Mouse (Mus musculus) CH12.LX (cell line): ENCODE data around the gene Gm49318. TPM values are rescaled to one million over a fixed set of nuclear protein-coding genes. Genes with fewer than 3 reads are reported as not detected.

Experiments used
- DNase-seq: peaks from one replicate; pipeline ENCODE4 v3.0.0-alpha.2; 2013; ENCODE audit errors: extremely low read depth
- H3K27ac ChIP-seq: 2 replicates; pipeline ENCODE4 v1.5.1; 2012; ENCODE audit warnings: low read depth, mild to moderate bottlenecking, control low read depth, moderate library complexity; ENCODE audit not compliant: insufficient read depth
- H3K27me3 ChIP-seq: replicated peaks from 2 replicates; pipeline ENCODE3; 2012; ENCODE audit warnings: inconsistent platforms
- H3K36me3 ChIP-seq, 2 experiments: replicated peaks in 1 of 2; 2 replicates each; pipeline versions ENCODE3 to v1.6.1; 2012; ENCODE audit warnings: inconsistent platforms in 1 of 2, low read length in 1 of 2, mild to moderate bottlenecking in 1 of 2, mixed read lengths in 1 of 2, moderate library complexity in 1 of 2; ENCODE audit not compliant: control insufficient read depth in 1 of 2, insufficient read depth in 1 of 2
- H3K4me1 ChIP-seq, 2 experiments: 2 replicates each; pipeline ENCODE4 v1.6.1; 2012; ENCODE audit warnings: inconsistent platforms in 1 of 2, moderate library complexity in 1 of 2; ENCODE audit not compliant: insufficient read depth in 2 of 2, control insufficient read depth in 1 of 2
- H3K4me2 ChIP-seq: 2 replicates; pipeline ENCODE4 v1.6.1; 2012; ENCODE audit warnings: low read depth, mild to moderate bottlenecking, control low read depth; ENCODE audit not compliant: poor library complexity, insufficient read depth, severe bottlenecking
- H3K4me3 ChIP-seq, 3 experiments: fragments of 150-350 bp in 1 of 3; sonication (generic) in 1 of 3; replicated peaks in 1 of 3; 2 replicates each; pipeline versions ENCODE3 to v1.5.1; 2011 to 2012; ENCODE audit warnings: low read depth in 2 of 3, low read length in 2 of 3, mild to moderate bottlenecking in 2 of 3, moderate library complexity in 2 of 3, control low read depth in 1 of 3, improper control_type of control experiment in 1 of 3, inconsistent platforms in 1 of 3, mixed read lengths in 1 of 3; ENCODE audit not compliant: poor library complexity in 1 of 3
- H3K79me2 ChIP-seq: replicated peaks from 2 replicates; pipeline ENCODE4 v1.6.1; 2012; ENCODE audit warnings: mild to moderate bottlenecking, moderate library complexity; ENCODE audit not compliant: control insufficient read depth, poor library complexity, insufficient read depth, severe bottlenecking; ENCODE audit errors: extremely low read depth
- H3K9ac ChIP-seq: 2 replicates; pipeline ENCODE4 v1.6.1; 2012; ENCODE audit warnings: low read depth, mild to moderate bottlenecking, control low read depth, moderate library complexity; ENCODE audit not compliant: insufficient read depth
- H3K9me3 ChIP-seq: replicated peaks from 2 replicates; pipeline ENCODE3; 2012; ENCODE audit warnings: low read length, inconsistent platforms, mixed read lengths
- BHLHE40 ChIP-seq: IDR thresholded peaks from 2 replicates; pipeline ENCODE4 v1.6.1; 2011; ENCODE audit warnings: mild to moderate bottlenecking, low read depth, low read length, improper control_type of control experiment
- CHD2 ChIP-seq: IDR thresholded peaks from 2 replicates; pipeline ENCODE4 v1.6.1; 2011; ENCODE audit warnings: low read length, improper control_type of control experiment
- CTCF ChIP-seq, 2 experiments: IDR thresholded peaks in 1 of 2; conservative IDR thresholded peaks in 1 of 2; 2 replicates each; pipeline ENCODE4 v1.5.1; 2011 to 2012; ENCODE audit warnings: low read depth in 2 of 2, low read length in 2 of 2, improper control_type of control experiment in 1 of 2, inconsistent platforms in 1 of 2, mild to moderate bottlenecking in 1 of 2, moderate library complexity in 1 of 2
- E2F4 ChIP-seq: IDR thresholded peaks from 2 replicates; pipeline ENCODE4 v1.6.1; 2011; ENCODE audit warnings: low read depth, low read length, improper control_type of control experiment; ENCODE audit not compliant: insufficient replicate concordance
- ELF1 ChIP-seq: IDR thresholded peaks from 2 replicates; pipeline ENCODE4 v1.6.1; 2014; ENCODE audit warnings: low read depth, mild to moderate bottlenecking, inconsistent platforms, low read length, improper control_type of control experiment
- ETS1 ChIP-seq: conservative IDR thresholded peaks from 2 replicates; pipeline ENCODE4 v1.6.1; 2012; ENCODE audit warnings: low read depth, mild to moderate bottlenecking, inconsistent platforms, low read length, improper control_type of control experiment, moderate library complexity
- HCFC1 ChIP-seq: IDR thresholded peaks from 2 replicates; pipeline ENCODE4 v1.6.1; 2012; ENCODE audit warnings: low read depth, mild to moderate bottlenecking, inconsistent platforms, low read length, improper control_type of control experiment
- IRF4 ChIP-seq: IDR thresholded peaks from 2 replicates; pipeline ENCODE4 v1.6.1; 2014; ENCODE audit warnings: low read depth, mild to moderate bottlenecking, inconsistent platforms, low read length, improper control_type of control experiment
- JUN ChIP-seq: IDR thresholded peaks from 2 replicates; pipeline ENCODE4 v1.6.1; 2011; ENCODE audit warnings: low read depth, mild to moderate bottlenecking, low read length, improper control_type of control experiment, moderate library complexity; ENCODE audit not compliant: insufficient read depth
- MAX ChIP-seq: IDR thresholded peaks from 2 replicates; pipeline ENCODE4 v1.6.1; 2011; ENCODE audit warnings: low read length, improper control_type of control experiment
- MAZ ChIP-seq: IDR thresholded peaks from 2 replicates; pipeline ENCODE4 v1.6.1; 2012; ENCODE audit warnings: low read depth, mild to moderate bottlenecking, inconsistent platforms, low read length, improper control_type of control experiment, moderate library complexity
- MXI1 ChIP-seq: IDR thresholded peaks from 2 replicates; pipeline ENCODE4 v1.6.1; 2011; ENCODE audit warnings: mild to moderate bottlenecking, low read depth, low read length, improper control_type of control experiment
- NELFE ChIP-seq: IDR thresholded peaks from 2 replicates; pipeline ENCODE4 v1.6.1; 2011; ENCODE audit warnings: low read depth, low read length, improper control_type of control experiment
- PAX5 ChIP-seq: IDR thresholded peaks from 2 replicates; pipeline ENCODE4 v1.6.1; 2012; ENCODE audit warnings: low read length, inconsistent platforms, mixed read lengths
- POLR2A ChIP-seq: IDR thresholded peaks from 2 replicates; pipeline ENCODE4 v1.6.1; 2011; ENCODE audit warnings: low read depth, mild to moderate bottlenecking, improper control_type of control experiment, low read length
- POLR2AphosphoS2 ChIP-seq: IDR thresholded peaks from 2 replicates; pipeline ENCODE4 v1.6.1; 2011; ENCODE audit warnings: low read depth, low read length, improper control_type of control experiment
- SIN3A ChIP-seq: IDR thresholded peaks from 2 replicates; pipeline ENCODE4 v1.6.1; 2012; ENCODE audit warnings: low read length, improper control_type of control experiment, inconsistent platforms
- TCF12 ChIP-seq: IDR thresholded peaks from 2 replicates; pipeline ENCODE4 v1.6.1; 2014; ENCODE audit warnings: low read depth, mild to moderate bottlenecking, inconsistent platforms, low read length, improper control_type of control experiment
- USF2 ChIP-seq: conservative IDR thresholded peaks from 2 replicates; pipeline ENCODE4 v1.6.1; 2011; ENCODE audit warnings: low read depth, low read length, improper control_type of control experiment
- ZC3H11A ChIP-seq: IDR thresholded peaks from 2 replicates; pipeline ENCODE4 v1.6.1; 2012; ENCODE audit warnings: low read depth, mild to moderate bottlenecking, inconsistent platforms, low read length, improper control_type of control experiment
- ZKSCAN1 ChIP-seq: IDR thresholded peaks from 2 replicates; pipeline ENCODE4 v1.6.1; 2012; ENCODE audit warnings: low read depth, inconsistent platforms, low read length, improper control_type of control experiment, borderline replicate concordance
- dilution Hi-C: fragments of 300-500 bp; cut with MboI; formaldehyde crosslinking; loops from 2 replicates; pipeline ENCODE4 v1.14.3; 2020; ENCODE audit warnings: low sequenced_read_pairs; ENCODE audit not compliant: extremely low pct_unique_long_range_greater_than_20kb, extremely low pct_ligation_motif_present
- in situ Hi-C: fragments of 300-500 bp; cut with MboI; formaldehyde crosslinking; loops from 3 replicates; pipeline ENCODE4 v1.14.3; 2019; ENCODE audit warnings: low sequenced_read_pairs, low pct_ligation_motif_present, low pct_unique_long_range_greater_than_20kb, mixed read lengths
- polyA plus RNA-seq: library from polyadenylated mRNA; unstranded; fragments of >175 nt; gene quantifications from 2 replicates; pipeline ENCODE4 v1.2.1, GENCODE M21; 2012; ENCODE audit warnings: low read depth; ENCODE audit not compliant: insufficient read length
- total RNA-seq, 2 experiments: library from RNA; depleted of rRNA; stranded (reverse); fragments of 300-350 nt in 1 of 2; fragments of >200 nt in 1 of 2; gene quantifications; 2 replicates each; pipeline ENCODE4 v1.2.3; 2012 to 2014

Gene Gm49318
- total and polyA plus RNA-seq, 3 experiments: not detected

GRCm38 (mm10) chr9:22065642-22066041 lies 5.4 kb downstream of the Gm49318 start:
- TF ChIP-seq BHLHE40 (no peak), CTCF (conservative IDR thresholded peaks at IDR 0.05 in 1 of 2, IDR thresholded peaks at IDR 0.05 in 1 of 2; ENCODE audit: low read depth in 2 of 2, low read length in 2 of 2) (no peak), MAZ (no peak), TCF12 (no peak), ZKSCAN1 (no peak), POLR2A (no peak), E2F4 (no peak), MXI1 (no peak), SIN3A (no peak), POLR2AphosphoS2 (no peak), NELFE (no peak), CHD2 (no peak), ZC3H11A (no peak), ELF1 (no peak), MAX (no peak), HCFC1 (no peak), IRF4 (no peak), JUN (no peak)
- H3K4me3 ChIP-seq: no peak overlapping the region
- no peaks in the 10 kb centered on the region for H3K79me2 ChIP-seq
- H3K27ac ChIP-seq: no peak overlapping the region
- H3K9me3 ChIP-seq: no peaks in the 10 kb centered on the region
- H3K4me2 ChIP-seq: no peak overlapping the region
- dilution Hi-C loops (no loop called here), in situ Hi-C loops (no loop called here)
- peaks cover 40 to 88% of the 10 kb centered on the region in 2 experiments for H3K36me3 ChIP-seq
- H3K27me3 ChIP-seq: no peaks in the 10 kb centered on the region
- peaks cover 0 to 8% of the 10 kb centered on the region in 2 experiments; a peak in 3 of 4 replicates for H3K4me1 ChIP-seq
- no peak overlapping the region for H3K9ac ChIP-seq
- DNase-seq: no peak

DNA sequence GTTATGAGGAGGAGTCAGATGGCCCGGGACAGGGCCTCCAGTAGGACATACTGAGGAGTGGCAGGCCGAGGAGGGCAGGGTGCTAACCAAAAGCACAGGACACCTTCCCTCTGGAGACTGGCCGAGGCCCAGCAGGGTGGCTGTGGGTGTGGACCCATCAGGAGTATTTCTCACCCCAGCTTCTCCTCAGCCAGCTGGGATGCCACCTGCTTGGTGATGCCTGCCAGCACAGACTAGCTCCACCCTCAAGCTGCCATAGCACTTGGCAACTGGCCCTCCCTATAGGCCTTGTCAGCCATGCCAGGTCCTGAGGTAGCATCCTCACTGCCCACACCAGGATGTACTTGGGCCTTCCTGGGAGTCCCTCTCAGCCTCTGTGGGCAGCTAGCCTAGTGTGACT lies 6.7 kb downstream of the Gm49318 start:
- no peak overlapping the region for H3K4me3 ChIP-seq
- no peaks in the 10 kb centered on the region for H3K27me3 ChIP-seq
- no peak overlapping the region for H3K9ac ChIP-seq
- no peak for TF ChIP-seq E2F4
- TF ChIP-seq USF2: no peak
- TF ChIP-seq ETS1: no peak
- no peak for TF ChIP-seq PAX5
- no peak for TF ChIP-seq ZKSCAN1
- TF ChIP-seq NELFE: no peak
- TF ChIP-seq POLR2AphosphoS2: no peak
- H3K79me2 ChIP-seq: no peaks in the 10 kb centered on the region
- peaks cover 45 to 87% of the 10 kb centered on the region in 2 experiments for H3K36me3 ChIP-seq
- in situ Hi-C loops: no loop called here
- no peak overlapping the region for H3K4me2 ChIP-seq
- dilution Hi-C loops: no loop called here
- H3K4me1 ChIP-seq: no peaks in the 10 kb centered on the region
- H3K27ac ChIP-seq: no peak overlapping the region
- DNase-seq: no peak
- no peaks in the 10 kb centered on the region for H3K9me3 ChIP-seq
